Mouse (Mus musculus) inflammation-experienced regulatory T-cells, adult 16 weeks (primary cell): ENCODE data around the gene Nfrkb. TPM values are rescaled to one million over a fixed set of nuclear protein-coding genes. Genes with fewer than 3 reads are reported as not detected.

Source experiments
- polyA plus RNA-seq: library from polyadenylated mRNA; unstranded; fragments of 100-300 nt; shearing (Covaris generic); gene quantifications from one replicate; pipeline ENCODE4 v1.2.1, GENCODE M21; 2017

Gene Nfrkb
- polyA plus RNA-seq, result 63.6 TPM

DNA sequence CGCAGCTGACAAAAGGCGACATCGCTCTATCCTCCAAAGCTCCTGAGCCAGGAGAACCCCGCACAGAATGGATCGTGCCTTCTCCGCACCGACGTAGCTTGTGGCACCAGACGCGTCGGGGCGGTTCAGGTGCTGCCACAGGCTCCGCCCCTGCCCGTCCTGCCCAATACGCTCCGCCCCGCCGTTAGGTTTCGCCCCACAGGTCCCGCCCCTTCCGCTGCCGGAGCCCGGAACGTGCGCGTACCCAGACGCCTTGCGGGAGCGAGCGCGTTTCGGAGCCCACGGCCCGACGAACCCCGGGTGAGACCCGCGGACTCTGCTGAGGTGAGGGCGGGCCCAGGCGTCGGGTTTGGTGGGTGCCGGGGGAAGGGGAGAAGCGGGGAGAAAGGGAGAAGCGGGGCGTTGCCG, at the start of gene Nfrkb:
Nfrkb (plus strand) TSS at position 246 of the 408 bp plus-strand sequence.

DNA sequence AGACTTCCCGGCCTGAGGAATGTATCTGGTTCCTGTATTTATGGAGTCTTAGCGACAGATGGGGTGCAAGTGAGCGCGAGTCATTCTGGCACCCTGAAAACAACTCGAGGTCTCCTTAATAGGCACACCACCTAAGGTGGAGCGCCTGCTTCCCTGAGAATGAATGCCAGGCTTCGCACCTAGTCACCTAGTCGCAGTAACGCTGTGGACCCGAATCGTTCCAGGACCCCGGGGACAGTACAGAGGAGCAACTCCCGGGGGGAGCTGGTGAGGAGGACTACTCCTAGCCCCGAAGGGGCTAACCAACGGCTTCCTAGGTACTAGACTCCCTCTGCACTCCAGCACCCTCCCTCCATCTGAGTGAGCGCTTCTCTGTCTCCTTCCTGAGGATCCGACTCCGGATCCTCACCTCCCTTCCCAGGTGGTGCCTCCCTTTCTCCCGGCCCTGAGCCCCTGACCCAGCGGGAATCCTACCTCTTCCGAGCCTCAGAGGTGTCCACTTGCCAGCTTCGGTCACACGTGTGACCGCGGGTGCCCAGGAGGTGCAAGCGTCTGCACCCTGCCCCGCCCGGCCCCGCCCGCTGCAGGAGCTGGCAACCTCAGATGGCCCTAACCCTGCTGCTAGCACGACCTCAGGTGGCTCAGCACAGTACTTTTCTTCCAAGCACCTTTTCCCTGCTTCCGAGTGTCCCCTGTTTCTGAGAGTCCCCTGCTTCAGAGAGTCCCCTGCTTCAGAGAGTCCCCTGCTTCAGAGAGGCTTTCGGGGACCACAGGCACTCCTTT, 77.9 kb downstream of the Nfrkb start, which contains the start of gene Tmem45b:
Tmem45b (minus strand) TSS at position 771 of the 783 bp plus-strand sequence.

Other genes with a start within 250 kb of the Nfrkb start
- gene Aplp2, start 174.4 kb upstream of the Nfrkb start, polyA plus RNA-seq, result 176 TPM
- gene Prdm10, start 105.7 kb upstream of the Nfrkb start, polyA plus RNA-seq, result 18.4 TPM
- not detected for gene Tmem45b, start 78.3 kb downstream of the Nfrkb start, polyA plus RNA-seq